Mouse (Mus musculus) erythroblast, embryonic 14.5 days (primary cell): ENCODE measurements around the gene Kcnj10. TPM values are rescaled to one million over a fixed set of nuclear protein-coding genes. Genes with fewer than 3 reads are reported as not detected.

ENCODE experiments used
- H3K27me3 ChIP-seq: 2 replicates; pipeline ENCODE4 v1.6.1; 2012; ENCODE audit warnings: inconsistent platforms; ENCODE audit not compliant: control insufficient read depth
- H3K36me3 ChIP-seq: 2 replicates; pipeline ENCODE4 v1.6.1; 2012; ENCODE audit warnings: mild to moderate bottlenecking, inconsistent platforms; ENCODE audit not compliant: control insufficient read depth
- H3K4me1 ChIP-seq: 2 replicates; pipeline ENCODE4 v1.6.1; 2012; ENCODE audit warnings: inconsistent platforms; ENCODE audit not compliant: control insufficient read depth
- H3K4me3 ChIP-seq: replicated peaks from 2 replicates; pipeline ENCODE3; 2012; ENCODE audit warnings: moderate library complexity, mild to moderate bottlenecking, inconsistent platforms
- H3K9me3 ChIP-seq: 2 replicates; pipeline ENCODE4 v1.6.1; 2012; ENCODE audit warnings: low read length, inconsistent platforms, mixed read lengths; ENCODE audit not compliant: control insufficient read depth
- GATA1 ChIP-seq: IDR thresholded peaks from 2 replicates; pipeline ENCODE4 v1.6.1; 2012; ENCODE audit warnings: low read length, inconsistent platforms, mixed read lengths
- TAL1 ChIP-seq: IDR thresholded peaks from 3 replicates; pipeline ENCODE4 v1.6.1; 2012; ENCODE audit warnings: low read length, inconsistent platforms, mixed read lengths
- polyA plus RNA-seq: library from polyadenylated mRNA; stranded (reverse); fragments of >175 nt; gene quantifications from 2 replicates; pipeline ENCODE4 v1.2.3, GENCODE M21; 2012

Gene Kcnj10
- polyA plus RNA-seq, 1 experiment, result not detected

DNA sequence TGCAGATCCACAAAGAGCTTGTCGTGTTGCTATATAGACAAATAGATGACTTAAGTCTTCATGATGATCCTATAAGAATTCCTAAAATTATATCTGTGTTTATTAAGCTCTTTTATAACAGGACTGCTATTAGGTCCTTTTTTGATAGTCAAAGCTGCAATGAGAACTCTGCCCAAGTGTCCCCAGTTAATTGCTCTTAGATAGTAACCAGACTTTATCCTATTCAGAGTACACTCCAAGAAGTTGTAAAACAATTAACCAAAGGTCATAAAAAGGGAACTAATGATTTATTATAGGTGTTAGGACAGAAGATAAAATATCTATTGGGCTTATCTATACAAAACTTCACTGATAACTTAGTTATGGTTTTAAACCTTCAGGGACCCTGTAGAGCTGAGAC lies 41.1 kb downstream of the Kcnj10 start:
- H3K4me3 ChIP-seq, result no peak overlapping the region
- no peaks in the 10 kb centered on the region for H3K27me3 ChIP-seq
- no peaks in the 10 kb centered on the region for H3K9me3 ChIP-seq
- TF ChIP-seq TAL1, result no peak
- TF ChIP-seq GATA1, result no peak
- peaks cover 25% of the 10 kb centered on the region for H3K4me1 ChIP-seq
- H3K36me3 ChIP-seq, result peaks cover 49% of the 10 kb centered on the region

DNA sequence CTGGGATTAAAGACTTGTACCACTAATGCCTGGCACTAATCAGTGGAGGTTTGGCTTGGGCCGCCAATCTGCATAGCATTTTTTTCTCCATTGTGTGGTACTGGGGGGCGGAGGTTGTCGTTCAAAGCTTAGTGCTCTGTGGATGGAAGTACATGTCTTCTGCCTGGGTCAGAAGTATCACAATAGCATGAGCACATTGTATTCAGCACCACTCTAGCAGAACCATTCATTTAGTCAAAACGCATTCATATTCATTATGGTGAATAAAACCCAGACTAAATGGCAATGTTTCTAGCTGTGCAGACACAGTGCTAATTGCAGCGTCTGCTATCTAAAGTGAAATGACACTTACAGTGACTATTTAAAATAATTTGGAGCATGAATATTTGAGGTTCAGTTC lies 46.2 kb downstream of the Kcnj10 start:
- no peak overlapping the region for H3K4me3 ChIP-seq
- H3K4me1 ChIP-seq, result peaks cover 2% of the 10 kb centered on the region; the same call in 1 of the 2 replicates
- H3K9me3 ChIP-seq, result no peaks in the 10 kb centered on the region
- TF ChIP-seq GATA1, result no peak
- TF ChIP-seq TAL1, result no peak
- peaks cover 11% of the 10 kb centered on the region for H3K27me3 ChIP-seq
- peaks cover 11% of the 10 kb centered on the region for H3K36me3 ChIP-seq

DNA sequence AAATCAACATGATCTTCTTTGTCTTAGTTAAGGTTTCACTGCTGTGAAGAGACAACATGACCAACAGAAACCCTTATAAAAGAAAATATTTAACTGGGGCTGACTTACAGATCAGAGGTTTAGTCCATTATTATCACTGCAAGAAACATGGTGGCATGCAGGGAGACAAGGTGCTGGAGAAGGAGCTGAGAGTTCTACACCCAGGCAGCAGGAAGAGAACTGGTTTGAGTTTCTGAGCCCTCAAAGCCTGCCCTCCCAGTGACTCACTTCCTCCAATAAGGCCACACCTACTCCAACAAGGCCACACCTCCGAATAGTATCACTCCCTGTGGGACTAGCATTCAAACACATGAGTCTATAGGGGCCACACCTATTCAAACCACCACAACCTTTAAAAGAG lies 49.8 kb downstream of the Kcnj10 start:
- no peak for TF ChIP-seq TAL1
- no peak for TF ChIP-seq GATA1
- peaks cover 2% of the 10 kb centered on the region; the same call in 1 of the 2 replicates for H3K4me1 ChIP-seq
- H3K36me3 ChIP-seq, result no peaks in the 10 kb centered on the region; the same call in 1 of the 2 replicates
- H3K27me3 ChIP-seq, result peaks cover 20% of the 10 kb centered on the region
- H3K9me3 ChIP-seq, result no peaks in the 10 kb centered on the region
- H3K4me3 ChIP-seq, result no peak overlapping the region

DNA sequence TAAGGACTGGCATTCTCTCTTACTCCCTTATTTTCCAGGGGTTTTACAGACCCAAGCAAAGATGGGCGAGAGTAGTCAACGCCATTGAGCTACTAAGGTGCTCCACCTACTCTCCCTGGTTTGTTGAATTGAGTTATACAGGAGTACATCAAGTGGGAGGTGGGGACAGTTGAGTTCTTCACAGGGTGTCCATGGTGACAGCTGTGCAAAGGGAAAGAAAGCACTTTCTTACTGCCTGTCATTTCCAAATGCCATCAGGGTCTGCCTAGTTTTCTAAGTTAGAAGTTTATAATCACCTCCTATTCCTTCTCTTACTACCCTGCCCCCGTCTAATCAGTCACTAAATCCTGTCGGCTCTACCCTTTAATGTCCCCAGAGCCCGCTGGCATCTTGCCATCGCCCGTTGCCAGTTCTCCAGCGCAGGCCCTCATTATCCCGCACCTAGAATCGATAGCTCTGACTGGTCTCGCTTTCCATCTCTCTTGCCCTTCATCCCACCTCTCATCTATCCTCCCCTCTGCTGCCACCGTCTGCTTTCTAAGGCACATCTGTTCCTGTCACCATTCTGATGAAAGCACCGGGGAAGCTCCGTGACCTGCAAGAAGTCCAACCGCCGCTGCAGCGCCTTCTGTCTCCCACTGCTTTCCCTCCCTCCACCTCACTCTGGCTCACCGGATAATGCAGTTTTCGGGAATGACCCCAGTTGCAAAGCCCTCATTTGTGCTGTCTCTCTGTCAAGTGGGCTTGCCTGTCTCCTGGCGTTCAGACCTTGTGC lies 51.0 kb downstream of the Kcnj10 start:
- no peaks in the 10 kb centered on the region for H3K36me3 ChIP-seq
- no peak for TF ChIP-seq GATA1
- TF ChIP-seq TAL1, result no peak
- no peak overlapping the region for H3K4me3 ChIP-seq
- H3K27me3 ChIP-seq, result peaks cover 20% of the 10 kb centered on the region
- H3K9me3 ChIP-seq, result no peaks in the 10 kb centered on the region
- H3K4me1 ChIP-seq, result peaks cover 2% of the 10 kb centered on the region; the same call in 1 of the 2 replicates

DNA sequence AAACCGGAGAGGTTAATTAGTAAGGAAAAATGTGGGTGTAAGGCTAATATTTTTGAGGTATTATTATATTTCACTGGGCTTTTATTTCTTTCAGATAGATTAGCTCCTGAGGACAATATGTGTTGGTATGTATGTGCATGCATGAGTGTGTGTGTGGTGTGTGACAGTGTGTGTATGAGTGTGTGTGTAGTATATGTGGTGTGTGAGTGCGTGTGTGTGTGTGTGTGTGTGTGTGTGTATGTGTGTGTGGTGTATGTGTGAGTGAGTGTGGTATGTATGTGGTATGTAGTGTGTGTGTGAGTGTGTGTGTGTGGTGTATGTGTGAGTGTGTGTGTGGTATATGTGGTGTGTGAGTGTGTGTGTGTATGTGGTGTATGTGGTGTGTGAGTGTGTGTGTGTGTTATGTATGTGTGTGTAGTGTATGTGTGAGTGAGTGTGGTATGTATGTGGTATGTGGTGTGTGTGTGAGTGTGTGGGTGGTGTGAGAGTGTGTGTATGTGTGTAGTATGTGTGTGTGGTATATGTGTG lies 51.7 kb downstream of the Kcnj10 start:
- H3K4me3 ChIP-seq, result no peak overlapping the region
- H3K4me1 ChIP-seq, result peaks cover 2% of the 10 kb centered on the region; the same call in 1 of the 2 replicates
- no peaks in the 10 kb centered on the region for H3K9me3 ChIP-seq
- TF ChIP-seq GATA1, result no peak
- TF ChIP-seq TAL1, result no peak
- H3K27me3 ChIP-seq, result peaks cover 20% of the 10 kb centered on the region
- H3K36me3 ChIP-seq, result no peaks in the 10 kb centered on the region

DNA sequence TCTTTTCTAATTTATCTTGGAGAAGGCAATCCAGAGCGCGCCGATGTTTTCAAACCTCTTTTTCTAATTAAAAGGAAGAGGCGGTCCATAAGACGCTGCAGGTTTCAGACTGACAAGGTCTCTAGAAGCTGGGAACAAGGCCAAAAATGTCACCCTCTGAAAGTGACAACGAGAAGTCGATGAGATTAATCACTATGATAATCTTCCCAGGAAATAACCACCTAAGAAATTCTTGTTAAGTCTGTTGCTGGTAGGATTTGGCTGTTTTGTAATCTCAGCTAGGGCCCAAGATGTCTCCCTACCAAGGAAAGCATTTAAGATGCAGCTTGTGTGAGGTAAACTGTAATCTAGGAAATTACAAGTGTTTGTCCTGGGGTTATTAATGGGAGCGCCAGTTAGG lies 52.7 kb downstream of the Kcnj10 start:
- Histone ChIP-seq H3K9me3 (no peaks in the 10 kb centered on the region), H3K27me3 (peaks cover 20% of the 10 kb centered on the region), H3K36me3 (no peaks in the 10 kb centered on the region), H3K4me3 (no peak overlapping the region), H3K4me1 (peaks cover 2% of the 10 kb centered on the region; the same call in 1 of the 2 replicates)
- no peak for TF ChIP-seq TAL1
- no peak for TF ChIP-seq GATA1

DNA sequence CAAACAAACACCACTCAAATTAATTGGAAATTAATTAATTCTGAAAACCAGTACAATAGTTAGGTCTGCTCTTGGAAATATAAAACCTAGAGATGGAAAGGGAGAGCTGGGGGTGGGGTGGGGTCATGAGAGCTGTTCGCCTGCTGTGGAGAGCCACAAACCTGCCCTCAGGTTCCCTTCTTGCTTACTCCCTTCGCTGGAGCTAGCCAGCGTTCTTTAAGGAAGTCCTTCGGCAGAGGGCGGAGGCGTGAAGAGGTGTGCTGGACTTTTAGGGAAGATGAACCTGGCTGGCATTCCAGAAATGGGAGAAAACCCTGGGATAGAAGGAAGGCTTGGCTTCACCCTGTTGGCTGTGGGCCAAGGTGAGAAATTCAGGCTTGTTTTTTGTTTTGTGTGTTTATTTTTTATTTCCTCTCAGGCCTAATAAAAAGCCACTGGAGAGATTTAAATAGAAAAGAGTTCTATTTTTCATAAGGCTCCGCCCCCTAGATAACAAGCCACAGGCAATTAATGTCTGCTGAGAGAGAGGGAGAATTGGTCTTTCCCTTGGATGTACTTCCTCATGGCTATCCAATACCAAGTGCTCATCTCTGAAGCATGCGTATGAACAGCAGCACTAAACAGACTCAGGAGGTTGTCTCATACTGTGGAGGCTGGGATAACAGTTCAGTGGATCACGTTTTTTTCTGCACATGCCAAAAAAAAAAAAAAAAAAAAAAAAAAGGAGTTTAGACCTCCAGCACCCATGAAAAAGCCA lies 56.2 kb downstream of the Kcnj10 start:
- peaks cover 10% of the 10 kb centered on the region for H3K27me3 ChIP-seq
- H3K9me3 ChIP-seq, result no peaks in the 10 kb centered on the region
- TF ChIP-seq TAL1 (no peak), GATA1 (no peak)
- no peaks in the 10 kb centered on the region for H3K36me3 ChIP-seq
- H3K4me3 ChIP-seq, result no peak overlapping the region
- no peaks in the 10 kb centered on the region for H3K4me1 ChIP-seq

DNA sequence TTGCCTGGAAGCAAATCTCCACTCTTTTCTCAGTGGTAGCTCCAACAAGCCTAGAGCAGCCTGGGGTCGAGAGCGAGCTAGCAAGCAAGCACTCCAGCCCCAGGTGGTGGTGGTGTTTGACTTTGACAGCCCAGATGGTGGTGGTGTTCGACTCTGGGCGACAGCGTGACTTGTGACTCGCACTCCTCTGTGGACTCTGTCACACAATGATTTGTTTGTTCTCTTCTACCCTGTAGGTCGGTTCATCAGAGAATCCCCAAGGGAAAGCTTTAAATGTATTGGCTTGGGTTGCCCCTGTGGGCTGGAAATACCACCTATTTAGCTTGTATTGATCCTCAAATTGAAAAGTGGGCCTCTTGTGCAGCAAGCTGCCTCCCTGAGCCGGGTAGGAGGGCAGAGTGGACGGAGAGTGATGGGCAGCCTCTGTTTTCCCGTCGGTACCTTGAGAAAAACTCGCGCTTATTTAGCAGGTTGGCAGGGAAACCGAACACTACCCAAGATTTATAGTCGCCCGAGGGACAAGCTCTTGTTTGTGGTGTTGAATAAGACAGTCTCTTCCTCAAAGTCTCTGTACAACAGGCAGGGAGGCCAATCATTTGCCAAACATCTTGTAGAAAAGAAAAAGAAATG lies 65.2 kb downstream of the Kcnj10 start:
- no peaks in the 10 kb centered on the region for H3K4me1 ChIP-seq
- no peak overlapping the region for H3K4me3 ChIP-seq
- H3K36me3 ChIP-seq, result no peaks in the 10 kb centered on the region
- H3K9me3 ChIP-seq, result no peaks in the 10 kb centered on the region
- TF ChIP-seq GATA1 (no peak), TAL1 (no peak)
- H3K27me3 ChIP-seq, result no peaks in the 10 kb centered on the region

DNA sequence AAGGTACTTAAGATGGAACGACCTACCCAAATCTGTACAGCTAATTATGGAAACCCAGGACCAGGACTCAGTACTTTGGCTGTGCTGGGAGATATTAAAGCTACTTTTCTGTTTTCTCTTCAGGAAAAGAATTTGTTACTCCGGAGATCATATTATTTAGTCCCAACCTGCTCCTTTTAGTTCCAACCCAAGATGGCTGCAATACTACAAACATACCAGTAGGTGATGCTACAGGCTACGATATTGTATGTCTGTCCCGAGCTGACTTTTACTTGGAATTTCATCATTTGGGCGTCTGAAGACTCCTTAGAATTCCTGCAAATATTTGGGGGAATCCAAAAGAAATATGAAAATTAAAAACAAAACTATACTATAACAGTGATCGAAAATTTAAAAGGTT lies 68.0 kb downstream of the Kcnj10 start:
- Histone ChIP-seq H3K4me1 (no peaks in the 10 kb centered on the region), H3K27me3 (no peaks in the 10 kb centered on the region), H3K36me3 (no peaks in the 10 kb centered on the region), H3K4me3 (no peak overlapping the region), H3K9me3 (no peaks in the 10 kb centered on the region)
- TF ChIP-seq GATA1, result no peak
- no peak for TF ChIP-seq TAL1
